In genomic region chr1:162866280-162866681, GRCm38 (mm10) we compare ENCODE assay signal across 8 mouse cellular contexts. TPM values are rescaled to one million over a fixed set of nuclear protein-coding genes. Genes with fewer than 3 reads are reported as not detected.
DNase-seq lines count a peak whose midpoint lies in the region; ATAC-seq and TF ChIP-seq lines count a peak whose summit lies in the region.

TSS of gene Fmo1 (minus strand) at chr1:162866610.

- H3K36me3 ChIP-seq in limb, embryonic 13.5 days: no peaks in the 10 kb centered on the region
- no peaks in the 10 kb centered on the region for H3K36me3 ChIP-seq in limb, embryonic 10.5 days
- no peaks in the 10 kb centered on the region for H3K36me3 ChIP-seq in forebrain, embryonic 15.5 days
- no peaks in the 10 kb centered on the region for H3K36me3 ChIP-seq in hindbrain, postnatal 0 days (ENCODE audit: insufficient read depth, low read length)
- H3K36me3 ChIP-seq in midbrain, embryonic 14.5 days (ENCODE audit: control insufficient read depth, insufficient read depth, low read length): no peaks in the 10 kb centered on the region

- ATAC-seq in limb, embryonic 13.5 days (ENCODE audit: low FRiP score, low read depth): no peak
- ATAC-seq in forebrain, embryonic 15.5 days (replicated peaks): no peak
- no peak for ATAC-seq in hindbrain, postnatal 0 days
- no peak for ATAC-seq in midbrain, embryonic 14.5 days (ENCODE audit: low FRiP score, low TSS enrichment)
- no peak for ATAC-seq in cerebellum, adult (ENCODE audit: insufficient number of reproducible peaks, low FRiP score, low TSS enrichment)

- DNase-seq in limb, embryonic 10.5 days (ENCODE audit: low spot score): no peak
- DNase-seq in hindbrain, postnatal 0 days (ENCODE audit: low spot score): no peak
- DNase-seq in midbrain, embryonic 14.5 days: no peak
- no peak for DNase-seq in embryo, embryonic 11 days
- DNase-seq in thymus, postnatal 25 days: no peak

- H3K9me3 ChIP-seq in limb, embryonic 13.5 days: no peaks in the 10 kb centered on the region
- no peaks in the 10 kb centered on the region for H3K9me3 ChIP-seq in limb, embryonic 10.5 days (replicated peaks)
- no peaks in the 10 kb centered on the region for H3K9me3 ChIP-seq in forebrain, embryonic 15.5 days
- H3K9me3 ChIP-seq in hindbrain, postnatal 0 days (ENCODE audit: low read length): no peaks in the 10 kb centered on the region
- H3K9me3 ChIP-seq in midbrain, embryonic 14.5 days (ENCODE audit: control insufficient read depth, low read length): 0 out of 2 replicates have a peak, but pooled peaks cover 3% of the 10 kb centered on the region

- peaks cover 33% of the 10 kb centered on the region for H3K4me1 ChIP-seq in limb, embryonic 13.5 days
- peaks cover 41% of the 10 kb centered on the region for H3K4me1 ChIP-seq in limb, embryonic 10.5 days
- H3K4me1 ChIP-seq in forebrain, embryonic 15.5 days: no peaks in the 10 kb centered on the region
- no peaks in the 10 kb centered on the region for H3K4me1 ChIP-seq in hindbrain, postnatal 0 days (ENCODE audit: insufficient read depth, low read length)
- H3K4me1 ChIP-seq in midbrain, embryonic 14.5 days (ENCODE audit: control insufficient read depth, insufficient read depth, low read length): no peaks in the 10 kb centered on the region

- H3K27ac ChIP-seq in limb, embryonic 13.5 days: no peak within 1 kb of the TSS
- no peak within 1 kb of the TSS for H3K27ac ChIP-seq in limb, embryonic 10.5 days
- no peak within 1 kb of the TSS for H3K27ac ChIP-seq in forebrain, embryonic 15.5 days (replicated peaks)
- H3K27ac ChIP-seq in hindbrain, postnatal 0 days: no peak within 1 kb of the TSS
- H3K27ac ChIP-seq in midbrain, embryonic 14.5 days (replicated peaks; ENCODE audit: low read depth, low read length): no peak within 1 kb of the TSS

- no peak for TF ChIP-seq CTCF in hindbrain, postnatal 0 days (IDR thresholded peaks at IDR 0.05; ENCODE audit: low read depth)

- no peak within 1 kb of the TSS for H3K4me2 ChIP-seq in limb, embryonic 13.5 days (replicated peaks)
- H3K4me2 ChIP-seq in forebrain, embryonic 15.5 days (replicated peaks): no peak within 1 kb of the TSS
- no peak within 1 kb of the TSS for H3K4me2 ChIP-seq in hindbrain, postnatal 0 days (ENCODE audit: low read depth, low read length)
- no peak within 1 kb of the TSS for H3K4me2 ChIP-seq in midbrain, embryonic 14.5 days (ENCODE audit: low read length)

- WGBS in limb, embryonic 13.5 days: 20% methylated on average over 7 of the region's 7 CpGs
- WGBS in limb, embryonic 10.5 days: 50% methylated on average over 7 of the region's 7 CpGs
- 71% methylated on average over 7 of the region's 7 CpGs for WGBS in forebrain, embryonic 15.5 days
- 79% methylated on average over 7 of the region's 7 CpGs for WGBS in hindbrain, postnatal 0 days
- 84% methylated on average over 7 of the region's 7 CpGs for WGBS in midbrain, embryonic 14.5 days

- no peak within 1 kb of the TSS for H3K9ac ChIP-seq in limb, embryonic 13.5 days
- H3K9ac ChIP-seq in forebrain, embryonic 15.5 days (replicated peaks): no peak within 1 kb of the TSS
- H3K9ac ChIP-seq in hindbrain, postnatal 0 days (replicated peaks; ENCODE audit: low read length): no peak within 1 kb of the TSS
- H3K9ac ChIP-seq in midbrain, embryonic 14.5 days (replicated peaks; ENCODE audit: low read length): no peak within 1 kb of the TSS

- no peak within 1 kb of the TSS for H3K4me3 ChIP-seq in limb, embryonic 13.5 days
- H3K4me3 ChIP-seq in limb, embryonic 10.5 days: no peak within 1 kb of the TSS
- no peak within 1 kb of the TSS for H3K4me3 ChIP-seq in forebrain, embryonic 15.5 days
- H3K4me3 ChIP-seq in hindbrain, postnatal 0 days (ENCODE audit: low read length): no peak within 1 kb of the TSS
- H3K4me3 ChIP-seq in midbrain, embryonic 14.5 days (replicated peaks; ENCODE audit: low read depth, low read length): no peak within 1 kb of the TSS

- no peaks in the 10 kb centered on the region for H3K27me3 ChIP-seq in limb, embryonic 13.5 days
- H3K27me3 ChIP-seq in limb, embryonic 10.5 days (ENCODE audit: low read depth, poor library complexity, severe bottlenecking): no peaks in the 10 kb centered on the region
- no peaks in the 10 kb centered on the region for H3K27me3 ChIP-seq in forebrain, embryonic 15.5 days
- H3K27me3 ChIP-seq in hindbrain, postnatal 0 days (ENCODE audit: insufficient read depth, low read length): no peaks in the 10 kb centered on the region
- no peaks in the 10 kb centered on the region for H3K27me3 ChIP-seq in midbrain, embryonic 14.5 days (ENCODE audit: control insufficient read depth, insufficient read depth, low read length)

RNA-seq across cellular contexts. Expression of gene Fmo1, which starts in this region (rescaled TPM):
- 12.0 and 14.9 TPM in 2 replicates for polyA plus RNA-seq in limb, embryonic 13.5 days (2015; fragmentation: Nextera tagmentation; extraction: Ambion mirVana)
- polyA plus RNA-seq in limb, embryonic 10.5 days (2016; fragmentation: Nextera tagmentation; extraction: Ambion mirVana): 1.6 and 2.1 TPM in 2 replicates
- polyA plus RNA-seq in forebrain, embryonic 15.5 days (2015; fragmentation: Nextera tagmentation; extraction: Ambion mirVana): 15.3 and 16.1 TPM in 2 replicates
- 45.3 and 48.8 TPM in 2 replicates for total RNA-seq in hindbrain, postnatal 0 days (2014; rRNA removed)
- polyA plus RNA-seq in hindbrain, postnatal 0 days (2015; fragmentation: Nextera tagmentation; extraction: Ambion mirVana): 33.2 and 36.8 TPM in 2 replicates
- polyA plus RNA-seq in midbrain, embryonic 14.5 days (2014; fragmentation: Nextera tagmentation; extraction: Ambion mirVana): 15.7 and 29.0 TPM in 2 replicates
